Mouse (Mus musculus) liver, adult (tissue): Measurements from ENCODE around the gene Rpgrip1.

Source experiments
- GATA4 ChIP-seq: IDR thresholded peaks from 2 replicates; pipeline ENCODE4 v1.6.1; 2014; ENCODE audit warnings: mild to moderate bottlenecking, low read length; ENCODE audit not compliant: insufficient replicate concordance

Rpgrip1 gene

DNA sequence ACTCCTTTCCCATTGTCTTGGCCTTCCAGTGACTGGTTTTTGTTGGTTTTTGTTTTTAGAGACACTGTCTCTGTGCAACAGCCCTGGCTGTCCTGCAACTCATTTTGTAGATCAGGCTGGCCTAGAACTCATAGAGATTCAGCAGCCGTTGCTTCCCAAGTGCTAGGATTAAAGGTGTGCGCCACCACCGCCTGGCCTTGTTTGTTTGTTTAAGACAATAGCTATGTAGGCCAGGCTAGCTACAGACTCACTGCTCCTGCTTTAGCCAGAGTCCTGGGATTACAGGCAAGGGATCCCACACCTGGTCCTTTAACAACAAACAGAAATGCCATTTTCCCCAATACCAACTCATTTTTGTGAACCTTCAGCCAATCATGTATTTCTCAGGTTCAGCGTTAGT, at the start of gene Rpgrip1:
Gene Rpgrip1, plus strand, starts transcription at position 359 of the 400 bp plus-strand sequence.
- no peak for TF ChIP-seq GATA4

DNA sequence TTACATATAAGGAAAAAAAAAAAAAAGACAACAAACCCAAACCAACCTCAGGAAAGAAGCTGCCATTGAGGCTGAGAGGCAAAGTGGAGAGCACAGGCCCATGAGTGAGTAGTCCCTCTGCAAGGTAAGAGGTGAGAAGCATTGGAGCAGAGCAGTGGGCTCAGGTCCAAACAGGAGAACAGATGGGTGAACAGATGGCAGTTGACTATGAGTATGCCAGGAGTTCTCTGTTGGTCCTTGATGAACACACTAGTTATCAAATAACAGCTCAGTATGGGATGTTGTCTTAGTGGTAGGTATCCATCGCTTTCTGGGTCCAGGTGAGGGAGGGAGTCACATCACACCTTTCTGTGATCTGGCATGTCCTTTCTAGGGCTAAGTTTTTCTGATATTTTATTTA, 49.7 kb upstream of the Rpgrip1 start:
- no peak for TF ChIP-seq GATA4

DNA sequence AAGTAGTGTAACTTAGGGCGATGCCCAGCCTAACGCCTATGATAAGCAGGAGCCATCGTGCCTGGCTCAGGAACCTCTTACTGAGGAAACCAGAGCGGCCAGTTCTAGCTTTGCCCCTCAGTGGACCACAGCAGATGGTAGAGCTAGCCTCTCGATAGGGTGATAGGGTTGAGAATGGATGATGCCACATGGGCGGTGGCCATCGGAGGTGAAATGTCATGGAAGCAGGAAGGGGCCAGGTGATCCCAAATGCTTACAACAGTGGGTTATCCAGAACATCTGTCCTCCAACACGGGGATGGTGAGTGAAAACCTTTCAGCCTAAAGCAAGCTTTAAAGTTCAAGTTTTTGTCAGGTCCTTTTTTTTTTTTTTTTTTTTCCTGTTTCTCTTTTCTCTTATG, 48.7 kb upstream of the Rpgrip1 start:
- TF ChIP-seq GATA4, result no peak

DNA sequence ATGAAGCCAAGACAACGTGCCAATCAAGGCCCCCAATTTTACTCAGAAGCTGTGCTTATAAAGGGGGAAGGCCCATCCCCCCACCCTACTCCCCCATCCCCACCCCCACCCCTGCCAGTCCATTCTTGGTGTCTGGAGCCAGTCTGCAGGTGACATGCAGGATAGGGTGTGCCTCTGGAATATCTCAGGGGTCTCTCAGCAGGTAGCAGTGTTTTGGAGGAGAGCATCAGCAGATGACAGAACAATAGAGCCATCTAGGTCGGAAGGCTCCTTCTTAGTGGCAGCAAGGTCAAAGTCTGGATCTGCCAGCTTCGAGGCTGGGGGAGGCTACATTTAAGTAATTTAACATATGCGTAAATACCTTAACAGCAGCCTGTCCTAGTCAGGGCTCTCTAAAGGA, 44.4 kb upstream of the Rpgrip1 start:
- no peak for TF ChIP-seq GATA4

DNA sequence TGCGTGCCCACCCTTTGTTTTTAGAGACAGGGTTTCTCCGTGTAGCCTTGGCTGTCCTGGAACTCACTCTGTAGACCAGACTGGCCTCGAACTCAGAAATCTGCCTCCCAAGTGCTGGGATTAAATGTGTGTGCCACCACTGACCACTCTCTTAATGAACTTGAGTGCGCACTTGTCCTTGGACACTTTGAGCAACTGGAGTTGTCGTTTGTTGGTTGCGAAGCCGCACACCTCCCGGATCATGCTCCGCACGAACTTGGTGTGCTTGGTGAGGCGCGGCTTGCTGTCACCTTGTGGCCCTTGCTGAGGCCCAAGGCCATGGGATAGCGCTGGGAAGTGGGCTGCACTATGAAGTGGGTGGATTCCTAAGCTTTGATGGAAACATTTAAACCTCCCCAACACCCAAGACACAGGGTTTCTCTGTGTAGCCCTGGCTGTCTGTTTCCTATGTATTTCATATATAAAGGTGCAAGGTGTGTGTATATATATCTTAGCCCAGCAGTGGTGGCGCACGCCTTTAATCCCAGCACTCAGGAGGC, 38.8 kb upstream of the Rpgrip1 start:
- TF ChIP-seq GATA4, result no peak

DNA sequence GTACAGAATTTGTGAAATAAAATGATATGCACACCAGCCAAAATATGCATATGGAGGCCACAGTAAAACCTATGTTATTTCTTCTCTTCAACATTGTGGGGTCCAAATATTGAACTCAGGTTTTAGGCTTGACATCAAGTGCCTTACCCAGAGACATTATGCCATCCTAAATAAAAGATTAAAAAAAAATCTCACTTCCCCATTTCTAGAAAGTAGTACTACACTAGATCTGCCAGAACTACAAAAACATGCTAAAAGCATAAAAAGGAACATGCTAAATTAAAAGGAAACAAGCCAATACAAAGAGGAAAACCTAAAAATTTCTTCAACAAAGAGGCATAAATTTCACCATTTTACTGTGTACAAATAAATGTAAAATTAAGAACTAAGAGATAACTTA, 27.4 kb upstream of the Rpgrip1 start:
- TF ChIP-seq GATA4, result no peak

DNA sequence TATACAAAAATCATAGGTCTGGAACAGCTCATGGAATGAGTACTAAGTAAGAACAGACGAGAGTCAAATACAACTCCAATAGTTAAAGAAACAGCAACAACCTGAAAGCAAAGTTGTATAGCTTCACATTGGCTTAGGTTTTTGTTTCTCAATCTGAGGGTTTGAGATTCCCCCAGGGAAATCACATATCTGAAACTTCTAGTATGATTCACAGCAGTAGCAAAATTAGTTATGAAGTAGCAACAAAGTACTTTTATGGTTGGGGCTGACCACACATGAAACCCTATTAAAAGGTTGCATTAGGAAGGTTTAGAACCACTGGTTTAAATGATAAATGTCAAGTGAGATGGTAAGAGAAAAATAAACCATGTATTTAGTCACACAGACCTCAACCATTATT, 16.0 kb upstream of the Rpgrip1 start:
- no peak for TF ChIP-seq GATA4

DNA sequence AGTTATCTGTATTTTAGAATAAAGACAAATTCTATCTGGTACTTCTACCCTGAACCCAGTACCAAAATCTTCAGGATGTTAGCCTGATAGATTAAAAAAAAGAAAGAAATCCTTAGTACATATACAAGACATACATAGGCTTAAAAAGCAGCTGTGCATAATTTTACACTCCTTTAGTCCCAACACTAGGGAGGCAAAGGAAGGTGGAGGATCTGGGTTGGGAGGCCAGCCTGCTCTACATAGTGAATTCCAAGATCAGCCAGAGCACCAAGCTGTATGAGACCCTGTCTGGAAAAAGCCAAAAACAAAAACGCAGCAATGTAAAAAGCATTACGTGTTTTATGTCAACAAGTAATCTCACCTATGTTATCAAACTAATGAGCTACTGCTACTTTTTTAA, 10.9 kb upstream of the Rpgrip1 start:
- no peak for TF ChIP-seq GATA4

DNA sequence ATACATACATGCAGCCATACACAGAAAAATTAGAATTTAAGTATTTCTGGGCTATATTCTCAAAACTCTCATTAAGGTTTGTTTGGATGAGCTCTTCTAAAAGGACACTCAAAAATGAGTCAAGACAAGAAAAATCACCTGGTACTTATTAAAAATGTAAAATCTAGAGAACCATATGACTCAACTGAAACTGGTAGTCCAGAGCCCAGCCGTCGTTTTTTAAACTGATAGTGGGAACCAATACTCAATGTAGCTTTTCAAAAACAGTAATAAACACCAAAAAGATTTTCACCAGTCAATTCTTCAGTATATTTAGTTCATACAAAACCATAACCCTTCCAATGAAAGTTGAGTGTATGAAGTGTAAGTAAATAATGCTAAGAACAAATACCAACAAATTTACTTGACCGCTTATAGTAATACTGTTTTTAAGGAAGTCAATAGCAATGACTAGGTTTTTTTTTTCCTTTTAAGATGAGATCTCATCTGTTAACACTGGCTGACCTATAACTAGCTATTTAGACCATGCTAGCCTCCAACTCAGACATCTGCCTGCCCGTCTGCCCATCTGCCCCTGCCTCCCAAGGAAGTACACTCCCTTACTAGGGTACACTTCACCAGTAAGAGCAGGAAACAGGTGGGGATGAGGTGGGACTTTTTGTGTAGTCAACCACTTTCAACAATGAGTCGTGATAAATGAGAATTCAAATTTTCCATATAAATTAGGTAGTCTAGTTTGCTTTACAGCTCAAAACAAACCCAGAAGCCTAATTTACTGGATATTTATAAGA, 10.1 kb upstream of the Rpgrip1 start:
- no peak for TF ChIP-seq GATA4

DNA sequence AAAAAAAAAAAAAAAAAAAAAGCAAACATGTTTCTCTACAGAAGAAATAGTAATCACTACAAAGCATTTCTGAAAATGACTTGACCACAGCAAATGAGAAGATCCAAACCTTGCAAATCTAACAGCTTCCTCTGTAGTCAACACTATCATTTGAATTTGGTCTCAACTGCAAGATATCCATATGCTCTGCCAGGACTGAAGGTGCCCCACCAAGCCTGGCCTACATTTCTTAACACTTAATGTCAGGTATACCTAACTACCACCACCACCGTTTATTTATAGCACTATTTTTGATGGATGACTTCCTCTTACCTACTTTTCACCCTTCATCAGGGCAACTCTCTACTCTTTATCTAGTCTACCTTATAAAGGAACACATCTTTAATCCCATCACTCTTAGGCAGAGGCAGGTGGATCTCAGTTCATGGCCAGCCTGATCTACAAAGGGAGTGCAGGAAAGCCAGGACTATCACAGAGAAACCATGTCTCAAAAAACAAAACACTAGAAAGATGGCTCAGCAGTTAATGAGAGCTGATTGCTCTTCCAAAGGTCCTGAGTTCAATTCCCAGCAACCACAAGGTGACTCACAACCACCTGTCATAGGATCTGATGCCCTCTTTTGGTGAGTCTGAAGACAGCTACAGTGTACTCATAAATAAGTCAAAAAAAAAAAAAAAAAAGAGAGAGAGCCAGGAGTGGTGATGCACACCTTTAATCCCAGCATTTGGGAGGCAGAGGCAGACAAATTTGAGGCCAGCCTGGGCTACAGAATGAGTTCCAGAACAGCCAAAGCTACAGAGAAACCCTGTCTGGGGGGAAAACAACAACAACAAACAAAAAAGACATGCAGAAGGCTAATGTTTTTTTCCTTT, 9.0 kb upstream of the Rpgrip1 start:
- no peak for TF ChIP-seq GATA4

DNA sequence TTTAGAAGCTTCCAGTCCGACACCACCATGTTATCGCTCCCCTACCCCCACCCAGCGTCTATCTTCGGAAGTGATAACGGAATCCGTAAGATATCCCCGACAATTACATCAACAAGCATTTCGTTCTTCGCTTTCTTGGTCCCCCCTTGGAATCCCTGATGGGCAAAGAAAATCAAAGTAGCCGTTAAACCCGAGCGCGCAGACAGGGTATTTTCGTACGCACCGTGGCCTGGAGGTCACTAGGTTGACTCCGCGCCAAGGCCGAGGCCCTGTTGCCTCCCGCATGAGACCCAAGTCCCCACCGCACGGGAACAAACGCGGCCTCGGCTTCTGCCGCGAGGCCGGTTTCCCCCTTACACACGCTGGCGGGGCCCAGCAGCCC, 7.0 kb upstream of the Rpgrip1 start:
- peak; percentile 8; the same call in 1 of the 2 replicates for TF ChIP-seq GATA4

DNA sequence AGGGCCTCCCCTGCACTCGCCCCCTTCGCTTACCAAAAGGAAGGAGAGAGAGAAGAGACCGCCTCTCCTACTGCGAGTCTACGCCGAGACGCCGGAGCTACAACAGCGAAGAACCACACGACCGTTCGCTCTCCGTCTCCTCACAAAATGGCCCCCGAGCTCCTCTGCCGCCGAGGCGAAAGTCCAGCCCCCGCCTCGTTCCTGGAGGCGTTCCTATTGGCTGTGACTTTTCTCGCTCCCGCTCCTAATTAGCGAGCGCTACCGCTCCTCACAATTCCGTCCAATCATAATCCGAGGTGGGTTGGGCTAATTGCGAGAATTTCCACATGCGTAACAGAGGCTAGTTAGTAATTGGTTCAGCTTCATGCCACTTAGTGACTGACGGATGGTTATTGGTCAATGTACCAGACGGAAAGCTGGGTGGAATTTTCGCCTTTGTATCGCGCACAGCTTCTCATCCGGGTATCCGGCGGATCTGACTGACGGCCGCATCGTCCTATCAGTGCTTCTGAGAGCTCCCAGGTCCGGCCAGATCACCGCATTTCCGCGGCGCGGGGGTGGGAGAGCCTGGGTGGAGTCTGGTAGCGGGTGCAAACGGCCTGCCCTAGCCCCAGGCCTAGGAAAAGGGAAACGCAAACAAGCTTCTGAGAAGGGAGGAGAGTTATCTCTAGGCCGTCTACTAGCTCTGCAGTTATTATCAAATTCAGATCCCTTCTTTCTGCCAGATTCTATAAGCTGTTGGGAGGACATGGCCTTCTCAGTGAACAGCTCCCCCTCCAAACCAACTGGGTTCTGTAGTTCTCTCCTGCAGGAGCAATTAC, 6.4 kb upstream of the Rpgrip1 start, which contains the start of gene Hnrnpc:
Gene Hnrnpc, minus strand, starts transcription at position 173 of the 821 bp plus-strand sequence.
- TF ChIP-seq GATA4, result 0 out of 2 replicates have a peak, but pooled peaks have one; percentile 52

DNA sequence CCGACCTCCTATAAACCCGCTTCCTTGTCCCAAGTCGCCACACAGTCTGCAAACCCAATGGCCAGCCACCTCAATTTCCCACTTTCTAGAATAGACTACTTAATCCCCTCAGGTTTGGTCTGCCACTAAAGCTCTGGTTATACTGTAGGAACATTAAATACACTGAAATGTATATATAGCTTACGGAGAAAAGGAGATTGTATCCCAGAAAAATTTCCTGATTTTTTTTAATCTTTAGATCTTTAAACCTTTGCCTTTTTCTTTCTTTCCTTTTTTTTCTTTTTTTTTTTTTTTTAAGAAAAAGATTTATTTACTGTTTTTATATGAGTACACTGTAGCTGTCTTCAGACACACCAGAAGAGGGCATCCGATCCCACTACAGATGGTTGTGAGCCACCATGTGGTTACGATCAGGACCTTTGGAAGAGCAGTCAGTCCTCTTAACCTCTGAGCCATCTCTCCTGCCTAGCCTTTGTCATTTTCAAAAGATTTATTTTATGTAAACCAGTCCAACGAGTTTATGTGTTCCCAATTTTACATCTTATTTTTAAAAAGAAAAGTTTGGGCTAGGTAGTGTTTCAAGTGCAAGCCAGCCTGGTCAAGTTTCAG, 5.7 kb upstream of the Rpgrip1 start:
- TF ChIP-seq GATA4, result no peak

DNA sequence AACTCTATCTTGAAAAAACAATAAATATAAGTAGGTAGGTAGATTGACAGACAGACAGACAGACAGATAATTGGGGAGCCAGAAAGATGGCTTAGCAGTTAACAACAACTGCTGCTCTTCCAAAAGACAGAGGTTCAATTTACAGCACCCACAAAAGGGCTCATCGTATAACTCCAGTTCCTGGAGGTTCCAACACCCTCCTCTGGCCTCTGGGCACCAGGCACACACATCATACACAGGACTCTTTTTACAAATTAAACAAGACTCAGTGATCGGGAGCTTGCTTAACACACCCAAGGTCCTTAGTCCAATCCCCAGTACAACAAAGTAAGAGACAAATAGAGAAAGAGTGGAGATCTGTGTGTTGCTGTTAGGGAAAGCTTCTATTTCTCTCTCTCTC, 5.2 kb upstream of the Rpgrip1 start:
- TF ChIP-seq GATA4, result no peak

DNA sequence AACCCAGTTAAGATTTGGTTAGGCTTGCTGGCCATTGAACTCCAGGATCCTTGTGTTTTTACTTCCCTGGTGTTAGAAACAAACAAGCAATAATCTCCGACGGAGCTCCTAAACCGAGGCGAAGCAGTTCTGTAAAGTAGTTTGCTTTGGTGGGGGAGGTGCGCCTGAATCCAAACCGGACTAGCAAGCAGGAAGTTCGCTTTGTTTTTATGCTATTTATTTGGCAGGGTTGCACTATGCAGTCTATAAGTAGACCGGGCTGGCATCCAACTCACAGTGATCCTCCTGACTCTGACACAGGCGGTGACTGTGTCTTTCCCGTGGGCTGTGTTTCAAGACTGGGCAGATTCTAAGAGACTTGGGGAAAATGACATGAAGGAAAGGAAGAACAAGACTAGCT, 3.8 kb upstream of the Rpgrip1 start:
- no peak for TF ChIP-seq GATA4
